Mouse (Mus musculus) spleen, adult 12 weeks (tissue): ENCODE data around the gene Asb8.
A peak's percentile ranks its signal among the peaks of the same experiment; 100 is the strongest.

ENCODE experiments used
- DNase-seq: peaks from one replicate; pipeline ENCODE4 v3.0.0; 2022; ENCODE audit warnings: low spot score

Asb8 gene

GRCm38 (mm10) chr15:98114852-98115778, 50.3 kb downstream of the Asb8 start:
- DNase-seq, result no peak

DNA sequence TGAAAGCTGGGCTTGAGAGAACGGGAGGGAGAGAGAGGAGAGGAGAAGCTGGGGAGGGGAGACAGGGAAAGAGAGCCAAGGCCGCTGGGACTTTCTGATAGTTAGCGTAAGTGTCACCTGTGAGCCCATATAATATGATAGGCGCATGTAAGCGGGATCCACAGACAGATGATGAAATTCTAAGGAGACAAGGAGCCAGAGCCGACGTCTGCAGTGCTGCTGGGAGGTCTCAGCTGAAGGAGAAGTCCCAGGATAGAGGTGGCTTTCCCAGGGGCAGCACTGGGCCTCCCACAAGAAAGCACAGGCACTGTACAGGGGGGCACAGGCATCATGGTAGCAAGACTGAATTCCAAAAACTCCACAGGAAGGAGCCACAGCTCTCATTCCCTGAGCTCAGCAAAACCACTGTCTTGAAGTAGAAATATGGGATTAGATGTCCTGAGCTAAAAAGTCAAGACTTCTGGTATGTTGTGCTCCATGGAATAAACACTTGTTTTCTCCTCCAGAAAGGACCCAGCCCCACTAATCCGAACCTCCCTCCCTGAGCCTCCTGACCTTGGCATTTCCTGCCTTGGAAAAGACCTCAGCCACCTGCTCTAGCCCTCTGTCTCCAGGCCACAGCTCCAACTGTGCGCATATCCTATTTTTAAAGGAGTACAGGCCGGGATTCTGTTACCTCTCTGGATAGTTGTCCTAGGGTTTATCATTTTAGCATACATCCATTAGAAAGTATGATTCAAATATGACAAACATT, 51.1 kb downstream of the Asb8 start:
- no peak for DNase-seq

DNA sequence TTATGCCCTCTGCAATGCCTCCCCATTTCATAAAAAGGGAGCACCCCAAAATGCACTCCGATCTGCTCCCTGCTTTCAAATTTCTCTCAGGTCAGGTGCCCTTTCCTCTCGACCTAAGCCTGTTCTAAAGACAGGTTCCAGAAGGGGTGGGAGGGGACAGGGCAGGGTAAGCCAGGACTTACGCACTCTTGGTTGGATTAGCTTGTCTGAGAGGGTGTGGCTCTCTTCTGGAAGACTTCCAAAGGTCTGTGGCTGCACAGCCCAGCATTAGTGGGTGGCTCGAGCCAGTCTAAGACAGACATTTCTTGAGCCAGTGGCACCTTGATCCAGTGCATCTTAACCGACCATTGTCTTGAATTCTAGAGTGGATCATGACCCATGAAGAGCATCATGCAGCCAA, 53.6 kb downstream of the Asb8 start:
- no peak for DNase-seq

DNA sequence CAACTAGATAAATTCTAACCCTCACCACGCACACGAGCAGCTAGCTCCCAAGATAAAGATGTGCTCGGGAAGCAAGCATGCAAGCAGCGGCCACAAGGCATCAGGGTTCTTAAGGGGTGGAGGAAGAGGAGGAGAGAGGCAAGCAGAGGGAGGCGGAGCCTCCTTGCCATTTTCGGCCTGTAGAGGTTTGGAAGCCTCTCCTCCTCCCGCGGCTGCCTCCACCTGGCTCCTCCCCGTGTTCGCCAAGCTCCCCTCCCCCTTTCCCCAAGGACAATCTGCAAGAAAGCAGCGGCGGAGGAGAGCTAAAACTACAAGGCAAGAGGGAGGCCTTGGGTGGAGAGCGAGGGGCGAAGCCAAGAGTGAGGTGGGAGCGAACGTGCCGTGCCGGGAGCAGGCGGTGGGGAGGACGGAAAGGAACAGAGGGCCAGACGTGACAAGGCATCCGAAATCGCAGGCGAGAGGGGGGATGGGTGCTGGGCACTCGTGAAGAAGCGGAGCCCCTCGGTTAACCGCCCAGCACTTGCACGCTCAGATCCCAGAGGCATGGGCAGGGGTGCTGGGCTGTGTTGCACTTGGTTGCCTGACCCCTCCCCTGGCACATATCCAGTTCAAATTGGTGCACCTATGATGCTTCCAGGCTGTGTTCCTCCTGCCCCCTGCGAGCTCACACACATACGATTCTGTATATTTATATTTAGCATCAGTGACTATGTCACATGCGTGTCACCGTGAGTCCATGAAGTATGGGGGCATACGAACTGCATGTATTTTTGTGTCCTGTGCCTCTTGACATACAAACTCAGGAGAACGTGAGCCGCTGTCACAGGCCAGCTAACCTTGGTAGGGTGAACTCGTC, 56.9 kb downstream of the Asb8 start:
- peak; percentile 63 for DNase-seq

GRCm38 (mm10) chr15:98107703-98108296, 57.6 kb downstream of the Asb8 start:
- DNase-seq, result no peak

GRCm38 (mm10) chr15:98107230-98107629, 58.2 kb downstream of the Asb8 start:
- DNase-seq, result no peak

GRCm38 (mm10) chr15:98106506-98106905, 58.9 kb downstream of the Asb8 start:
- DNase-seq, result no peak

- no peak for DNase-seq
Observed at GRCm38 (mm10) chr15:98102401-98102800, 63.0 kb downstream of the Asb8 start.

DNA sequence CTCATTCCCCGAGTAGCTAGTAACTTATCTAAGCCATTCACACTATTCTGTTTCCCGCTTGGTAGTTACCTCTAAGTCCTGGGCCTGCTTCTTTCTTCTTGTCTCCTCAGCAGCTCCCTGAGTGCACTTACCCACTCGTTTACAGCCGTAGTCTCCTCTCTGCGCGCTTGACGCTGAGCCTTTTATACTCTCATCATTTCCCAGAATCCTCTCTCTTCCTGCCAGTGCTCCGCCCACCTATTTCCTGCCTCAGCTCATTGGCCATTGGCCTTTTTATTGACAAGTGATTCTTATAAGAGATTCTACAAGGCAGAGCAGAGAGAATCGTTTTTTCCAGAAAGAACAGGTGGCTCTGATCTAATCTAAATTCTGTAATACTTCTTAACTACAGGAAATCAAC, 66.9 kb downstream of the Asb8 start:
- DNase-seq, result no peak

DNA sequence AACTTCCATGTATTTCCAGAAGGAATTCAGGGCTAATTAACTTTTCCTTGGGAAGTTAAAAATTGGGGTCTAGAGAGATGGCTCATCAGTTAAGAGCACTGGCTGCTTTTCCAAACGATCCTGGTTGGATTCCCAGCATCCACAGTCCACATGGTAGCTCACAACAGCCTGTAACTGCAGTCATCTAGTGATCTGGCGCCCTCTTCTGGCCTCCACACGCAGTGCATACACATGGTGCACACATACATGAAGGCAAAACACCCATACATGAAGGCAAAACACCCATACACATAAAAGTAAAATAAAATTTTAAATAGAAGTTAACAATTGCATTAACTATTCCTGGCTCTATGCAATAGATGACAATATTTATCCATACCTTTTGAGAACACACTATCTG, 68.5 kb downstream of the Asb8 start:
- no peak for DNase-seq

DNA sequence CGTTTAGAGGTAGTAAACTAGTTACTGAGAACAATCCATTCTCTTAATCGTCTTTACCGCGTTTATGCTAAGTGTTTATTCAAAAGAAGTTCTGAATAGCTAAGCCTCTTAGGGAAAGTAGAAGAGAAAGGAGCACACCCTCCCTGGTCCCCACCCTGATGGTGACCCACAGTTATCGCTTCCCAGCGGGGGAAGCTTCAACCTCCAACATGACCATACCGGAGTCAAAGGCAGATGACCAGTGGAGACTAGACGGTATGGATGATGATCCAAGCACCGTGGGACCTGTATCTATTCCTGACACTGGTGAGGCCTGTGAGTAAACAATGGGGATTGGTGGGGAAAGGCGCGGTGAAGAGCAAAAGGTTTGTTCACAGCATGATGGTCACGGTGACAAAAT, 70.5 kb downstream of the Asb8 start:
- DNase-seq, result no peak

- peak; percentile 82 for DNase-seq
Observed at GRCm38 (mm10) chr15:98093121-98094011, 72.1 kb downstream of the Asb8 start, which contains the start of gene Senp1. Gene Senp1 (minus strand): TSS chr15:98093744.

- DNase-seq, result no peak
Observed at GRCm38 (mm10) chr15:98092372-98093120, 72.9 kb downstream of the Asb8 start, which contains the start of gene Pfkm. Gene Pfkm (plus strand): TSS chr15:98092589.

- DNase-seq, result no peak
Observed at GRCm38 (mm10) chr15:98091841-98092240, 73.6 kb downstream of the Asb8 start.

DNA sequence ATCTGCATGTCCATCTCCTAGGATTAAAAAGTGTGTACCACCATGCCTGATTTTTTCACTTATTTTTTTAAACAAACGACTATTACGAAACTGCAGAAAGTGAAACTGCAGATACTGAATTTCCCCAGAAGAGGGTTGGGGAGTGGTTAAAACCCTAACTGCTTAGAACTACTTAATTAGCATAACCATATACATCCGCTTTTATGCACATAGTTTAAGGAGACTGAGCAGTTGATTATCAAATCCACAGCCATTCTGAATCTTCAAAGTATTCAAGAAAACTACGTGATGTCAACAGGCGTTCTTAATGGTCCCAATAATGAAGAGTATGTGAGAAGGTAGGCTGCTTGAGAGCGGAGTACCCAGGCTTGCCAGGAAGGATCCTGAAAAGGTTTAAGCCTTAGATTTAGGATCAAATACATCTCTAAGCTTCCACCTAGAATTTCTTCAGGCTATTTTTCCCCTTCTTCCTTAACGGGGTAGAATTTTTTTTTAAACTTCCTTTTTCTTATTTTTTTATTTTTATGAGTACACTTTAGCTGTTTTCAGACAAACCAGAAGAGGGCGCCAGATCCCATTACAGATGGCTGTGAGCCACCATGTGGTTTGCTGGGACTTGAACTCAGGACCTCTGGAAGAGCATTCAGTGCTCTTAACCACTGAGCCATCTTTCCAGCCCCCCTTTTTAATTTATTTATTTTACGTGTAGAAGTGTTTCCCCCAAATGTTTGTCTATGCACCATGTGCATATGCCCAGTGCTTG, 75.8 kb downstream of the Asb8 start:
- DNase-seq, result peak; percentile 30

DNA sequence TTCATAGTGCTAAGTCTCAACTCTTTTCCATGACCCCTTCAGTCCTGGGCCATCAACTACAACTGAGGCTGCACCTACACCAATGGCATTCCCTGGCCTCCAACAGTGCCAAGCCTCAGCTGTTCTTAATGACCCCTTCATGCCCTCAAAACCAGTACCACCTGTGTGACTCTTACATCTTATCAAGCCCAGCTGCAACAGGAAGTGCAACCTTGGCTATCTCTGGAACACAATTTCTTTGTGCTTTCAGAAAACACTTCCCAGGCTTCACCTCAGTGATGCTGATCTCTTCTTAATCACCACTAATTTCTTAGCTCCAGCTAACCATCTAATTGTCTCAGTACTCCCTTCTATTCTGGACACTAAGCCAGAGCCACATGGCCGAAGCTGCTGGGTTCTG, 76.5 kb downstream of the Asb8 start:
- DNase-seq, result no peak
